Mouse (Mus musculus): ENCODE measurements around the gene Kcnj15. TPM values are rescaled to one million over a fixed set of nuclear protein-coding genes. Genes with fewer than 3 reads are reported as not detected.

Gene Kcnj15
- total RNA-seq, 2 experiments from 2014 or later: 0.21 to 0.30 TPM

DNA sequence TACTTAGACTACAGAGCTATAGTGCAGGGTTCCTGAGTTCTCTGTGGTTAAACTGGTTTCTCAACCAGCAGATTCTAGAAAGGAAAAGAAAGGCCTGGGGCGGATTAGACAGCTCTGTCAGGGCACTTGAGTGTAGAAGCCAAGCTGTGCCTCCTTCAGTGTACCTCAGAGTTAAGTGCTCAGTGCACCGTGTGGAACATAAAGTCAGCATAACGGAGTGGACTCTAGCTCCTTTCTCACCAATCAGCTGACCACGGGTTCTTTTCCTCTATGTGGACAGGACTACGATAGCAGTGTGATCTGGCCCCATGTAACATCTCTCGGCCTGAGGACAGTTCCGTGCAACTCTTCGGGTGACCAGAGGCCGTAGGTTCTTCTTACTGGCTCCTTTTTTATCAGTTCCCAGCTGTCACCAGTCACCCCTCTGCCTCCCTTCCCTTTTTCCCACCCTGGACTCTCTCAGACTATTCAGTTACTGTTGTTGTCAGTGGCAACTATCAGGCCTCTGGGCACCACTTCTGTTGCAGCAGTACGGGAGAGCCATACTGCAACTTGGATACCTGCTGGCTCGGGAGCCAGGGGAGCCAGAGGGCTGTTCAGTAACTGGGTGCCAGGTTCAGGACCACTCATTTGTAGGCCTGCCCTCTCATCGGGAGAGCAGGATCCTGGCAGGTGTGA is 12.6 kb upstream of the Kcnj15 start:
- no peak for DNase-seq (ENCODE audit: low spot score in 2 of 2)

DNA sequence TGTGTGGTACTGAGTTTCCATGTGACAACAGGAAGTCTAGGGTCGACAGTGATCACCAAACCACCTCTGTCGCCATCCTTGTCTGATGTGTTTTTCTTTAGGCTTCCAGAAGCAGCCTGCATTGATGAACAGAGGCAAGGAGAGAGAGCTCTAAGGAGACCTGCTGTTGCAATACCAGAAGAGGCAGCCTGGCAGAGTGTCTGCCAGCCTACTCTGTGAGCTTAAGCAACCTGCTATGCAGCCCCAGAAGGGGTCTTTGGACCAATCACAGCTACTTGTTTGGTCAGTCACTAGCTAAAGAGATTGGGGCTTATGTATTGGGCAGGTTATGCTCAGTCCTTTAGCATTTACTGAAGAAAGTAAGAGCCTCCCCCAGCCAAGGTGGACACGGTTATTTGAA is 11.9 kb upstream of the Kcnj15 start:
- DNase-seq (ENCODE audit: low spot score in 2 of 2): no peak

- DNase-seq (ENCODE audit: low spot score in 2 of 2): no peak
Observed at GRCm38 (mm10) chr16:95248646-95249045, 8.7 kb upstream of the Kcnj15 start.

- DNase-seq (ENCODE audit: low spot score in 2 of 2): no peak
Observed at GRCm38 (mm10) chr16:95256648-95257047, 710 bp upstream of the Kcnj15 start.

DNA sequence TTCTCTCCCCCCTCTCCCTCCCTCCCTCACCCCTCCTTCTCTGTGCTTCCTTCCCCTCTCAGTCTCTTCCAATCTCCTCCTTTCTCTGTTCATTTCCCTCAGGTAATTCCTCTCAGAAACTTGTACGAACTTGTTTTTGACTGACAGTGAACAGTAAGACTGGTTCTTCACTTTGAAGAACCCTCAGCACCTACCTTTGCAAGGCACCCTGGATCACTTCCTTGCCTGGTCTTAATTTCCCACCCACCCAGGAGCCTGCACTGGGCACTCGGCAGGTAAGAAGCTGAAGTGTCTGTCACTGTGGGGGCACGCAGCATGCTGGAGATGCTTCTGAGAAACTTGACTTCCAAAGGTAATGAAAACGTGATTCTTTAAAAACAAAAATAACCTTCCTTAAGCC is 742 bp downstream of the Kcnj15 start:
- no peak for DNase-seq (ENCODE audit: low spot score in 2 of 2)

DNA sequence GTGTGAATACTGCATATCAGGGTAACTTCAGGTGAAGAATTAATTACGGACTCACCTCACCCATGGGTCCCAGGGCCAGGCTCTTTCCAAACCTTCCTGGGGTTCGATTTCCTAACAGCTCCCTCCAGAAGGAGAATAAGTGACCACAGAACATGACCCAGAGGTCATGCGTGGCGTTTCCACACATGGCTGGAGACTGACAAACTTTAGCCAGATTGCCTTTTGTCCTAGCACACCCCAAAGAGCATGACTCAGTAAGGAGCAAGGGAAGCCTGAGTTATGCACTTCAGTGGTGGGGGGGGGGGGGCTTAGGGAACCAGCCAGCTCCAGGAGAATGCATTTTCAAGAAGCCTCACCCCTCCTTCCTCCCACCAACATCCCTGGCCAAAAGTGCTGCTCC is 2.1 kb downstream of the Kcnj15 start:
- no peak for DNase-seq (ENCODE audit: low spot score in 2 of 2)

GRCm38 (mm10) chr16:95260693-95261092 is 3.3 kb downstream of the Kcnj15 start:
- no peak for DNase-seq (ENCODE audit: low spot score in 2 of 2)

DNA sequence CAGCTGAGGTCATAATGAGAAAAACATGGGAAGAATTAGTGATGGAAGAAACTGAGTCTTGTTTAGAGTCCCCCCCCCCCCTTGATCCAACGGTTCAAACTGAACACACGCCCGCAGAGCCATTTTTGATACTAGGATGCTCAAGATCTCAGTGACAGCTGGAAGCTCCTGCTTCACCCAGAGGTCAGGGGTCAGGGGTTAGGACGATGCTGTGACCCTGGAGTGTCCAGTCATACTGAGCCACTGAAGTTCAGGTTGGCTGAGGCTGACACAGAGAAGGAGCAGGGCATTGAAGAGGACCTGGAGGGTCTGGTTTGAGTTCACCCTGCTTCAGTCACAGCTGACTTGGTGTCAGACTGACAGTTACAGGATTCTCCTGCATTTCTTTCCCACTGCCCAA is 4.4 kb downstream of the Kcnj15 start:
- DNase-seq (ENCODE audit: low spot score in 2 of 2): no peak

GRCm38 (mm10) chr16:95262706-95263363 is 5.5 kb downstream of the Kcnj15 start:
- DNase-seq (ENCODE audit: low spot score in 2 of 2): no peak

GRCm38 (mm10) chr16:95264324-95264723 is 7.0 kb downstream of the Kcnj15 start:
- DNase-seq (ENCODE audit: low spot score in 2 of 2): no peak

GRCm38 (mm10) chr16:95267481-95268183 is 10.3 kb downstream of the Kcnj15 start:
- no peak for DNase-seq (ENCODE audit: low spot score in 2 of 2)

- DNase-seq (ENCODE audit: low spot score in 2 of 2): no peak
Observed at GRCm38 (mm10) chr16:95269610-95270009, 12.3 kb downstream of the Kcnj15 start.

DNA sequence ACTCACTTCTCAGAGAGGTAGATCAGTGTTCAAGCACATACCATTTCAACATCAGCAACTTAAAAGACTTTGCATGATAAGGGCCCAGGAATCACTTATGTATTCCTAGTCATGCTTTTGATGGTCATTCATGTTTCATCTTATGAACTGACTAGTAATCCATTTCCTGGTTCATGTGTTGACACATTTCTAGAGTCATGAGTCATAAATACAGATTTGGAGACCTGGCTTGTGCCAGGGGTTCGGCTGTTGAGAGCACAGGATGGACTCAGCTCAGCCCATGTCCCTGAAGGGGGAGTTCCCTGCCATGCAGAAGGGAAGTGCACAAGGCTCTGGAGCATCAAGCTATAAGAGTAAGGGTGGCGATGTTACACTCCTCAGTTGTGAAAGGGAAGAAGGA is 15.7 kb downstream of the Kcnj15 start:
- no peak for DNase-seq (ENCODE audit: low spot score in 2 of 2)

- no peak for DNase-seq (ENCODE audit: low spot score in 2 of 2)
Observed at GRCm38 (mm10) chr16:95275713-95276502, 18.6 kb downstream of the Kcnj15 start.

- DNase-seq (ENCODE audit: low spot score in 2 of 2): no peak
Observed at GRCm38 (mm10) chr16:95279015-95279414, 21.7 kb downstream of the Kcnj15 start.

GRCm38 (mm10) chr16:95280338-95280737 is 23.0 kb downstream of the Kcnj15 start:
- no peak for DNase-seq (ENCODE audit: low spot score in 2 of 2)

DNA sequence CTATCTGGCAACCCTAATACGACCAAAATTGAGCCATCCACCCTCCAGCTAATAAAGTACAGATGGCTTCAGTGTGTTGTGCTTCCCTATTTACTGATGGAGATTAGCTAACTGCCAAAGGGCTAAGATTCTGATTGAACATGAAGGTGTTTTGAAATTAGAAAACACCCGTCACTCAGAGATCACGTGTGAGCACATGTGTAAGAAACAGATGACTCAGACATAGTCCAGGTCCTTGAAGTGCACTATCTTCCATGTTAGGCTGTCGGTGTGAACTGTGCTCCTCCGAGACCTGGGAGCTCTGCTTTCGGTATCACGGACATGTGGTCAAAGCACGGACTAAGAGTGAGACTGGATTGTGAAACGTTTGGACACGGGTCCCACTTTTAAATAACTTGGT is 26.0 kb downstream of the Kcnj15 start:
- no peak for DNase-seq (ENCODE audit: low spot score in 2 of 2)

DNA sequence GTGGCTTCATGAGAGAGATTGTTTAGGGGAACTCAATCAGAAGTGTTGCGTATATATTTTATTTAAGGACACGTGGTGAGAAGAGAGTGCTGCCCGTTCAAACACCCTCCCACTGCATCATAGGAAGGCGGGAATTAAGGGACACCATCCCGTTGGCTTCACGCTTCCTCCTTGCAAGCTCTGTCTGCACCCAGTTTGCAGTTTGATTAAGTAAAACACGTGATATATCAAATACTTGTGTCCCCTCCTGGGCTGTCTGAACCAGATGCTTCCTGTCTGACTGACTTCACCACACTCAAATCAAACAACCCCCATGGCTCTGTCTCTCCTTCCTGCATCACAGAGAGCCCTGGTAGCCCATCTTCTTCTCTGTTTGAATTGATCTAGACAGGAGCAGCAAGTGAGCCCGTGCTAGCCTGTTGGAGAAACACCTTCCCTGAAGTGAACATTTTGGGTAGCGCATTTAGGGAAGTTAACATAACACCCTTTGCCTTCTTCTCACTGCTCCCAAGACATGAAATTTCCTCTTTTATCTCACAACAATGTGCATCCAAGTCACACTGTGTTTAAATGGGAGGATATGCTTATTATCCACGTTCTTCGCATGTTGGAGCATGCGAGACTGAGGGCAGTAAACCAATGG is 26.8 kb downstream of the Kcnj15 start:
- no peak for DNase-seq (ENCODE audit: low spot score in 2 of 2)

- no peak for DNase-seq (ENCODE audit: low spot score in 2 of 2)
Observed at GRCm38 (mm10) chr16:95285043-95285442, 27.7 kb downstream of the Kcnj15 start.

DNA sequence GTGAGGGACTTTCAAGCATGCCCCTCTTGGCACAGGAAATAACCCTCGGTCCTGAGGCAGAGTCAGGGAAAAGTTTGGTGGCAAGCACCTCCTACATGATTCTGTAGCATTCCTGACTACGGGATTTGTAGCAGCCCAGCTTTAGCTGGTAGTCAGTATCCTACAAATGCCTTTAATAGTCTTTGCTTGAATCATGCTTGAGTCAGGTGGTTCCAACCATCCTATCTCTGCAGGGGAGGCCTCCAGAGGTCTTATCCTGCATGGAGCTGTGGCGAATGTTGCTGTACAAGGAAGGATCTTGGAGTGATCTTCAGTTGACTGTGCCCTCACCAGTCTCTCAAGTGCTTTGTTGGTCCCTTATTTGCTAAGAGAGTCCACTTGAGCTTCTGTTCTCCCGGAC is 28.4 kb downstream of the Kcnj15 start:
- no peak for DNase-seq (ENCODE audit: low spot score in 2 of 2)

- no peak for DNase-seq (ENCODE audit: low spot score in 2 of 2)
Observed at GRCm38 (mm10) chr16:95287656-95288055, 30.3 kb downstream of the Kcnj15 start.

Data from left cerebral cortex, adult 18-20 months (tissue).